ENCODE assay signal across 8 mouse cellular contexts in genomic region chr5:150118124-150118454, GRCm38 (mm10). TPM values are rescaled to one million over a fixed set of nuclear protein-coding genes. Genes with fewer than 3 reads are reported as not detected.
DNase-seq lines count a peak whose midpoint lies in the region; ATAC-seq lines count a peak whose summit lies in the region.

No protein-coding gene starts in this region.

- peaks cover 38% of the 10 kb centered on the region for H3K4me1 ChIP-seq in heart, embryonic 13.5 days
- peaks cover 22% of the 10 kb centered on the region for H3K4me1 ChIP-seq in forebrain, embryonic 16.5 days (replicated peaks; ENCODE audit: control insufficient read depth, insufficient read depth, low read length)
- H3K4me1 ChIP-seq in liver, embryonic 16.5 days (ENCODE audit: control insufficient read depth, low read depth, low read length): peaks cover 12% of the 10 kb centered on the region

- no peaks in the 10 kb centered on the region for H3K36me3 ChIP-seq in heart, embryonic 13.5 days
- no peaks in the 10 kb centered on the region for H3K36me3 ChIP-seq in forebrain, embryonic 16.5 days (ENCODE audit: control insufficient read depth, insufficient read depth)
- no peaks in the 10 kb centered on the region for H3K36me3 ChIP-seq in liver, embryonic 16.5 days (ENCODE audit: control insufficient read depth, insufficient read depth)

- DNase-seq in heart, adult 9 months (ENCODE audit: low spot score in 2 of 2): no peak
- DNase-seq in ES-CJ7 (ENCODE audit: low read depth, low spot score): peak; percentile 19
- no peak for DNase-seq in thymus, adult 18-20 months
- no peak for DNase-seq in thymus, postnatal 4 days
- no peak for DNase-seq in thymus, postnatal 25 days

- peaks cover 6% of the 10 kb centered on the region; the same call in 1 of the 2 replicates for H3K9me3 ChIP-seq in heart, embryonic 13.5 days
- peaks cover 3% of the 10 kb centered on the region; the same call in 1 of the 2 replicates for H3K9me3 ChIP-seq in forebrain, embryonic 16.5 days (ENCODE audit: control insufficient read depth, low read length)
- H3K9me3 ChIP-seq in liver, embryonic 16.5 days (replicated peaks; ENCODE audit: control insufficient read depth, low read length): 0 out of 2 replicates have a peak, but pooled peaks cover 2% of the 10 kb centered on the region

- peak overlapping the region; percentile 50 for H3K27ac ChIP-seq in heart, embryonic 13.5 days (replicated peaks)
- no peak overlapping the region for H3K27ac ChIP-seq in forebrain, embryonic 16.5 days (ENCODE audit: low read length)
- peak overlapping the region; percentile 13; the same call in 1 of the 2 replicates for H3K27ac ChIP-seq in liver, embryonic 16.5 days (ENCODE audit: low read length)

- peak overlapping the region; percentile 80; the same call in 1 of the 2 replicates for H3K9ac ChIP-seq in heart, embryonic 13.5 days
- H3K9ac ChIP-seq in forebrain, embryonic 16.5 days (replicated peaks; ENCODE audit: low read depth, low read length): no peak overlapping the region
- peak overlapping the region; percentile 15; the same call in 1 of the 2 replicates for H3K9ac ChIP-seq in liver, embryonic 16.5 days (ENCODE audit: low read depth, low read length)

- no peak for ATAC-seq in heart, embryonic 13.5 days (ENCODE audit: extremely low read depth, insufficient number of reproducible peaks, low FRiP score, low TSS enrichment)
- ATAC-seq in forebrain, embryonic 16.5 days: no peak
- ATAC-seq in liver, embryonic 16.5 days (ENCODE audit: low read depth): no peak

- peak overlapping the region; percentile 81 for H3K4me3 ChIP-seq in heart, embryonic 13.5 days
- H3K4me3 ChIP-seq in forebrain, embryonic 16.5 days (replicated peaks; ENCODE audit: low read length): peak overlapping the region; percentile 71
- peak overlapping the region; percentile 75 for H3K4me3 ChIP-seq in liver, embryonic 16.5 days (ENCODE audit: low read depth, low read length)

- H3K4me2 ChIP-seq in heart, embryonic 13.5 days: peak overlapping the region; percentile 76
- peak overlapping the region; percentile 75 for H3K4me2 ChIP-seq in forebrain, embryonic 16.5 days (ENCODE audit: low read length)
- H3K4me2 ChIP-seq in liver, embryonic 16.5 days (ENCODE audit: low read depth, low read length): peak overlapping the region; percentile 85

- no peaks in the 10 kb centered on the region for H3K27me3 ChIP-seq in heart, embryonic 13.5 days (replicated peaks)
- H3K27me3 ChIP-seq in forebrain, embryonic 16.5 days (replicated peaks; ENCODE audit: control insufficient read depth, insufficient read depth, low read length): no peaks in the 10 kb centered on the region
- peaks cover 2% of the 10 kb centered on the region; the same call in 1 of the 2 replicates for H3K27me3 ChIP-seq in liver, embryonic 16.5 days (ENCODE audit: control insufficient read depth, insufficient read depth, low read depth, low read length)

- 21% methylated on average over 8 of the region's 8 CpGs for WGBS in heart, embryonic 13.5 days
- WGBS in forebrain, embryonic 16.5 days: 20% methylated on average over 8 of the region's 8 CpGs
- 14% methylated on average over 8 of the region's 8 CpGs for WGBS in liver, embryonic 16.5 days (ENCODE audit: insufficient replicate concordance)

RNA-seq across cellular contexts. Expression of gene Fry, which starts 0.4 kb away (rescaled TPM):
- 19.6 and 20.0 TPM in 2 replicates for polyA plus RNA-seq in heart, embryonic 13.5 days (2015; fragmentation: Nextera tagmentation; extraction: Ambion mirVana)
- polyA plus RNA-seq in forebrain, embryonic 16.5 days (2015; fragmentation: Nextera tagmentation; extraction: Ambion mirVana): 35.1 and 45.4 TPM in 2 replicates
- 2.1 and 2.7 TPM in 2 replicates for polyA plus RNA-seq in liver, embryonic 16.5 days (2015; fragmentation: Nextera tagmentation; extraction: Ambion mirVana)
